Mouse (Mus musculus): ENCODE measurements around the gene Pold3. TPM values are rescaled to one million over a fixed set of nuclear protein-coding genes. Genes with fewer than 3 reads are reported as not detected.

Pold3 gene
- polyA plus RNA-seq, 1 experiment = 9.6 TPM

DNA sequence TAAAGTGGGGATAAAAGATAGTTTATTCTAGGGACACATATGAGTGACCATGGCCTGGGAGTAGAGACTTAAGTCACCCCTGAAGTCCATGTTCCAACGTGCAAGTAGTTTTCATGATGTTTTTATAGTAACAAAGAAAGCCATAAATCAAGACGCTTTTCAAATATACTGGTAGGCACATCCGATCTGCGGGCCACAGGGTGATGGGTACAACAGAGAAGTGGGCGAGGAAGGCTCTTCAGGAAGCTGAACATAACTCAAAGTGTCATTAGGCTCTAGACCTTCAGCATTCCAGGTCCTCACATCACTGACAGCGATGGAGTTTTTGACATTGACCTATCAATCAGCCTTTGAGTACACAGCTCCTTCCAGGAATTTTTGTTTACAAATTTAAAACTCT is 9.2 kb upstream of the Pold3 start:
- 30% methylated on average over 6 of the region's 6 CpGs for WGBS
- H3K4me3 ChIP-seq (ENCODE audit: insufficient read depth, low read depth, low read length) = no peak overlapping the region
- H3K4me1 ChIP-seq (ENCODE audit: control insufficient read depth, insufficient read depth, low read length) = no peaks in the 10 kb centered on the region
- no peaks in the 10 kb centered on the region for H3K27me3 ChIP-seq (replicated peaks; ENCODE audit: control insufficient read depth, insufficient read depth, low read length)
- no peaks in the 10 kb centered on the region for H3K36me3 ChIP-seq (ENCODE audit: control insufficient read depth, insufficient read depth, low read length)
- no peak for TF ChIP-seq CTCF (conservative IDR thresholded peaks at IDR 0.05; ENCODE audit: insufficient read depth, insufficient read length, low read depth, low read length)
- no peak for TF ChIP-seq POLR2A (IDR thresholded peaks at IDR 0.05; ENCODE audit: low read depth, low read length)
- no peak for DNase-seq
- no peak overlapping the region for H3K27ac ChIP-seq (ENCODE audit: insufficient read depth, low read depth, low read length)

DNA sequence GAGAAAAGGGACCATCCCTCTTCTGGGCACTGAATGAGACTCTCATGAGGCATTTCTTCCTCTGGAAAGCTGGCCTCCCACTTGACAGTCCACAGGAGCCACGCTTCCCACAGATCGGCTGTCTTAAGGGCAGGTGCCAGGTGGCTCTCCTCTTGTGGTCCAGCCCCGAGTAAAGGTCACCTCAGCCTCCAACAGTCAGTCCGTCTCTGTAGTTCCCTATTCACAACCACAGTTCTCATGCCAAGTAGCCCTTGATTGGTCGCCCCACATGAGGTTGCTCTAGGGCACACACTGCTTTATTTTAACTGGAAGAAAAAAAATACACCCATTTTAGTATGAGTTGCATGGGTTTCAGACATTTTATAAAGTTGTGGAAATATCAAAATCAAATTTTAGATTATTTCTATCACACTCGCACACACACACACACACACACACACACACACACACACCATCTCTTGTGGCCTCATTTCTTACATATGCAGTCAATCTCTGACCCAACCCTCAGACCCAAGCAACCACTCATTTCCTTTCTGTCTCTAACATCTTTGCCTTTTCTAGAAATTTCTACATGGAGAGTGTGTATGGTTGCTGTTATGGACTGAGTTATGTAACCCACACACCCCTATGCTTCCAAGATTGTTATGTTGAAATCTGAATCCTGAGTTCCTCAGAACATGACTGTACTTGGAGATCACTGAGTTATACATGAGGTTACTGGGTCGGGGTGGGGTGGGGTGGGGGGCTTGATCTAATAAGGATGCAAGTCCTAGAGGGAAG is 7.1 kb upstream of the Pold3 start:
- Histone ChIP-seq H3K4me3 (ENCODE audit: insufficient read depth, low read depth, low read length) (no peak overlapping the region), H3K4me1 (ENCODE audit: control insufficient read depth, insufficient read depth, low read length) (no peaks in the 10 kb centered on the region), H3K36me3 (ENCODE audit: control insufficient read depth, insufficient read depth, low read length) (no peaks in the 10 kb centered on the region), H3K27me3 (replicated peaks; ENCODE audit: control insufficient read depth, insufficient read depth, low read length) (no peaks in the 10 kb centered on the region), H3K27ac (ENCODE audit: insufficient read depth, low read depth, low read length) (no peak overlapping the region)
- no peak for DNase-seq
- WGBS = 62% methylated on average over 7 of the region's 7 CpGs
- no peak for TF ChIP-seq CTCF (conservative IDR thresholded peaks at IDR 0.05; ENCODE audit: insufficient read depth, insufficient read length, low read depth, low read length)
- TF ChIP-seq POLR2A (IDR thresholded peaks at IDR 0.05; ENCODE audit: low read depth, low read length) = no peak

DNA sequence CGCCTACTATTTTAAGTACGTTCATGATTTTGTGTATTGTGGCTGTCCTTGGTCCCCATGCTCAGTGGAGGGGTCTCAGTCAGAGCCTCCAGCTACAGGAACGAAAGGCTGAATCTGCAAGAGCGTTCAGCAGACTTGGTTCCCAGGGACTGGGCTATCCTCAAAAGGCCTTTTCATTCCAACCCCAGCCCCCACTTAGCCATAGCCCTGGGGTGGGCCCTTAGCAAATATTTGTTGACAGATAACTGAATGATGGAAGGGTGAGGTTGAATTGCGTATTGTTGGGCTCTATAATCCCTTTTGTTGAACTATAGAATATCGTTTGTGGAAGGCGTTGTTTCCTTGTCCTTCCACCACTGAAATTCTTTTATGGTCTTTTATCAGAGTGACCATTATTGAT is 5.1 kb upstream of the Pold3 start:
- Histone ChIP-seq H3K27ac (ENCODE audit: insufficient read depth, low read depth, low read length) (no peak overlapping the region), H3K36me3 (ENCODE audit: control insufficient read depth, insufficient read depth, low read length) (no peaks in the 10 kb centered on the region), H3K4me1 (ENCODE audit: control insufficient read depth, insufficient read depth, low read length) (no peaks in the 10 kb centered on the region), H3K27me3 (replicated peaks; ENCODE audit: control insufficient read depth, insufficient read depth, low read length) (no peaks in the 10 kb centered on the region), H3K4me3 (ENCODE audit: insufficient read depth, low read depth, low read length) (no peak overlapping the region)
- no peak for DNase-seq
- TF ChIP-seq POLR2A (IDR thresholded peaks at IDR 0.05; ENCODE audit: low read depth, low read length) = no peak
- TF ChIP-seq CTCF (conservative IDR thresholded peaks at IDR 0.05; ENCODE audit: insufficient read depth, insufficient read length, low read depth, low read length) = no peak
- WGBS = 95% methylated on average over 7 of the region's 7 CpGs

DNA sequence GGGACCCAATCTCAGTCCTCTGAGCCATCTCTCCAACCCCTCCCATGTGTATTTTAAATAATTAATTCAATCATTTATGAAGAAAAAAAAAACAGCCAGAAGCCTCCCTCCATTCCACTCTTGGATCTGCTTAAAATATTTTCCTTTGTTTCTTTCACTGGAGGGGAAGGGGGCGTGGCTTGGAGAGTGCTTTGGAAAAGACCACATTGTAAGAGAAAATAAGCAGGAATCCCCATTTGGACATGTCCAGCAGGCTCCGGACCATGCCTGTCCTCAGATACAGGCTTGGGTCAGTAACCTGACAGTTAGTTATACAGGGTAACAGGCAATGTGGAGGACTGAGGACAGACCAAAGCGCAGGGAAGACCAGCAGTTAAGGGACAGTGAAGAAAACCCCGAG is 3.8 kb upstream of the Pold3 start:
- Histone ChIP-seq H3K4me1 (ENCODE audit: control insufficient read depth, insufficient read depth, low read length) (no peaks in the 10 kb centered on the region), H3K27me3 (replicated peaks; ENCODE audit: control insufficient read depth, insufficient read depth, low read length) (no peaks in the 10 kb centered on the region), H3K36me3 (ENCODE audit: control insufficient read depth, insufficient read depth, low read length) (no peaks in the 10 kb centered on the region), H3K27ac (ENCODE audit: insufficient read depth, low read depth, low read length) (no peak overlapping the region), H3K4me3 (ENCODE audit: insufficient read depth, low read depth, low read length) (no peak overlapping the region)
- no peak for TF ChIP-seq POLR2A (IDR thresholded peaks at IDR 0.05; ENCODE audit: low read depth, low read length)
- TF ChIP-seq CTCF (conservative IDR thresholded peaks at IDR 0.05; ENCODE audit: insufficient read depth, insufficient read length, low read depth, low read length) = no peak
- DNase-seq = peak; percentile 22
- WGBS = 77% methylated on average over 4 of the region's 4 CpGs

DNA sequence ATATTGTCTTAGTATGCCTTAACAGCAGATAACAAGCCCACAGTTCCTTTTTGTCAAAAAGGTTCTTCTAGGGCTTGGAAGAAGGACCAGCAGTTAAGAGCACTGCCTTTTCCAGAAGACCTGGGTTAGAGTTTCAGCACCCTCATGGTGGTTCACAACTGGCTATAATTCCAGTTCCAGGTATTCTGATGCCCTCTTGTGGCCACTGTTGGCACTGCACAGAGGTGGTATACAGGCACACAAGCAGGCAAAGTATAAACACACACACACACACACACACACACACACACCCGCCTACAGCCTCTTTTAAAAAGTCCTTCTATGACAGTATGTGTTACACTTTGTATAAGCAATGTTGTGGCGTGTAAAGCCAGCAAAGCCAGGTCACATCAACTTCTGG is 2.8 kb upstream of the Pold3 start:
- H3K27me3 ChIP-seq (replicated peaks; ENCODE audit: control insufficient read depth, insufficient read depth, low read length) = no peaks in the 10 kb centered on the region
- DNase-seq = peak; percentile 43
- H3K4me1 ChIP-seq (ENCODE audit: control insufficient read depth, insufficient read depth, low read length) = no peaks in the 10 kb centered on the region
- H3K4me3 ChIP-seq (ENCODE audit: insufficient read depth, low read depth, low read length) = no peak overlapping the region
- TF ChIP-seq POLR2A (IDR thresholded peaks at IDR 0.05; ENCODE audit: low read depth, low read length) (no peak), CTCF (conservative IDR thresholded peaks at IDR 0.05; ENCODE audit: insufficient read depth, insufficient read length, low read depth, low read length) (peak; percentile 58)
- 94% methylated on average over 2 of the region's 2 CpGs for WGBS
- H3K36me3 ChIP-seq (ENCODE audit: control insufficient read depth, insufficient read depth, low read length) = no peaks in the 10 kb centered on the region
- no peak overlapping the region for H3K27ac ChIP-seq (ENCODE audit: insufficient read depth, low read depth, low read length)

DNA sequence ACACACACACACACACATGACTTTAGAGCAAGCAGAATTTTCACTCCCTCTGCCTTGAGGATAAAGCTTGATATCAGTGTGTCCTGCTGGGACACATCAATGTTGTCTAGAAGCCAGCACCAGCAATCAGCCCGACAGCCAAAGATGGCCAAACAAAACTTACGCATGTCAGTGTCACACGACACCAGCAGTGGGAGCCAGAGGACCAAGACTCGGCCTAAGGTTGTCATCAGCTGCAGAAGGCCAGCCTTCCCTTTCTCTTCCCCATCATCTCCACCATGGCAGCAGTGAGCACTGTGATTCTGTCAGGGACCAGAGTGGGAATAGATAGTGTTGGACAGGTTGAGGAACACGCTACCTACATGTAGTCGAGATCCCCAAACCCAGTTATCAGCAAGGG is 2.1 kb upstream of the Pold3 start:
- TF ChIP-seq CTCF (conservative IDR thresholded peaks at IDR 0.05; ENCODE audit: insufficient read depth, insufficient read length, low read depth, low read length) (peak; percentile 85), POLR2A (IDR thresholded peaks at IDR 0.05; ENCODE audit: low read depth, low read length) (no peak)
- no peaks in the 10 kb centered on the region for H3K27me3 ChIP-seq (replicated peaks; ENCODE audit: control insufficient read depth, insufficient read depth, low read length)
- H3K4me3 ChIP-seq (ENCODE audit: insufficient read depth, low read depth, low read length) = no peak overlapping the region
- peak; percentile 40 for DNase-seq
- no peaks in the 10 kb centered on the region for H3K36me3 ChIP-seq (ENCODE audit: control insufficient read depth, insufficient read depth, low read length)
- H3K27ac ChIP-seq (ENCODE audit: insufficient read depth, low read depth, low read length) = no peak overlapping the region
- H3K4me1 ChIP-seq (ENCODE audit: control insufficient read depth, insufficient read depth, low read length) = no peaks in the 10 kb centered on the region
- 48% methylated on average over 6 of the region's 6 CpGs for WGBS

DNA sequence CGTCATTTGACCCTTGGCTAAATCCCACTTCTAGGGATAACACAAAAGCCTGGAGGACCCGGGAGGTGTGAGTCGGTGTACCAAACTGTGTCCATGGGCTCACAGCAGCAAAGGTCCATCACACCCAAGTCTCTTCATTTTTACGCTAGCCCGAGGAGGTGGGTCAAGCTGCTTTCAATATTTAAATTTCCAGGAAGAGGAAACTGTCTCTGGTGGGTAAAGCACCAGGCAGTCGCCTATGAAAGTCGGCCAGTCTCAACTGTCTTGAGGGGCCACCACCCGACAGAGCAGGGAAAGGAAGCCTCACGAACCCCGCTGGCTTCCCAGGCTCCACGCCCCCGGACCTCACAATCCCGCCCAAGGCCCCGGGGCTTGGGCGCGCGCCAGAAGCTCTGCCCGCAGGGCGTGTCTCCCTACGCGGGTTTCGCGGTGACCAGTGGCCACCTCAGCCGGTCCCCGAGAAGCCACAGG is 539 bp downstream of the Pold3 start:
- H3K4me1 ChIP-seq (ENCODE audit: control insufficient read depth, insufficient read depth, low read length) = no peaks in the 10 kb centered on the region
- no peak for DNase-seq
- no peaks in the 10 kb centered on the region for H3K36me3 ChIP-seq (ENCODE audit: control insufficient read depth, insufficient read depth, low read length)
- H3K4me3 ChIP-seq (ENCODE audit: insufficient read depth, low read depth, low read length) = peak overlapping the region; percentile 70
- WGBS = under 1% methylated on average over 25 of the region's 25 CpGs
- H3K27me3 ChIP-seq (replicated peaks; ENCODE audit: control insufficient read depth, insufficient read depth, low read length) = no peaks in the 10 kb centered on the region
- TF ChIP-seq CTCF (conservative IDR thresholded peaks at IDR 0.05; ENCODE audit: insufficient read depth, insufficient read length, low read depth, low read length) (no peak), POLR2A (IDR thresholded peaks at IDR 0.05; ENCODE audit: low read depth, low read length) (no peak)
- no peak overlapping the region; the same call in 1 of the 2 replicates for H3K27ac ChIP-seq (ENCODE audit: insufficient read depth, low read depth, low read length)
